Mouse (Mus musculus) erythroblast, embryonic 14.5 days (primary cell): ENCODE measurements around the gene Patl1.

ENCODE experiments used
- GATA1 ChIP-seq: IDR thresholded peaks from 2 replicates; pipeline ENCODE4 v1.6.1; 2012; ENCODE audit warnings: low read length, inconsistent platforms, mixed read lengths
- TAL1 ChIP-seq: IDR thresholded peaks from 3 replicates; pipeline ENCODE4 v1.6.1; 2012; ENCODE audit warnings: low read length, inconsistent platforms, mixed read lengths

- TF ChIP-seq GATA1 (no peak), TAL1 (no peak)
Measured at GRCm38 (mm10) chr19:11926380-11926779, 14.2 kb downstream of the Patl1 start.
